Mouse (Mus musculus): ENCODE measurements around the gene Fgf11.

Gene Fgf11

GRCm38 (mm10) chr11:69760160-69760900, 41.3 kb downstream of the Fgf11 start:
- DNase-seq (ENCODE audit: low read depth, low spot score): no peak
- no peaks in the 10 kb centered on the region for H3K27me3 ChIP-seq (ENCODE audit: control insufficient read depth, insufficient read depth, low read length, poor library complexity, severe bottlenecking)
- 0 out of 2 replicates have a peak, but pooled peaks cover 4% of the 10 kb centered on the region for H3K36me3 ChIP-seq (ENCODE audit: control insufficient read depth, insufficient read depth, low read length, poor library complexity, severe bottlenecking)

DNA sequence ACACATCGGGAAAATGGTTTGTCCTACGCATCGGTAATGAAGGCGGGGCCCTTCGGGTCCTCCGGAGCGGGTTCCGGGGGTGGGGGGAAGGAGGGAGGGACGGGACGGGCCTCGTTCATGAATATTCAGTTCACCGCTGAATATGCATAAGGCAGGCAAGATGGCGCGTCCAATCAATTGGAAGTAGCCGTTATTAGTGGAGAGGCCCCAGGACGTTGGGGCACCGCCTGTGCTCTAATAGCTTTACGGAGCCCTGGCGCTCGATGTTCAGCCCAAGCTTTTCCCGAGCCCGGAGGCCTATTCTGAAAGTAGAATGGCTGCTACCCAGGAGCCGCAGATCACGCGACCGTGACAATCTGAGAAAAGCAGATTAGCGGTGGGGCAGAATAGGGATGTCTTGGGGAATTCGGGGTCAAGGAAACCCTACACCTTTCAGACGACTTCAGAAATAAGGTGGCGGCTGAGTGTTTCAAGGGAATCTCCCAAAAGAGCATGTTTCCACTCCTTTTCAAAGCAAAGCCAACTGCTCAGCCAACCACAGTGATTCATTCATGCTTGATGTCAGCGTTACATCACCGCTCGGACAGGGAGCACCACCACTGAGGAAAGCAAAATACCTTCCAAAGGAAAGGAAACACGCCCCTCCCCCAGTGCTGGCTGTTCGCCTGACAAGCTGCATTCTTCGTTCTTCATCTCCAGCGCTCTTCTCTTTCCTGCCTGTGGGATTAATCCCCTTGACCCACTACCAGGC, 42.5 kb downstream of the Fgf11 start:
- Histone ChIP-seq H3K36me3 (ENCODE audit: control insufficient read depth, insufficient read depth, low read length, poor library complexity, severe bottlenecking) (0 out of 2 replicates have a peak, but pooled peaks cover 4% of the 10 kb centered on the region), H3K27me3 (ENCODE audit: control insufficient read depth, insufficient read depth, low read length, poor library complexity, severe bottlenecking) (no peaks in the 10 kb centered on the region)
- peak; percentile 94 for DNase-seq (ENCODE audit: low read depth, low spot score)

GRCm38 (mm10) chr11:69758478-69758970, 43.1 kb downstream of the Fgf11 start, which contains the start of gene Polr2a:
Polr2a (minus strand) TSS chr11:69758637.
- peak; percentile 99 for DNase-seq (ENCODE audit: low read depth, low spot score)
- Histone ChIP-seq H3K36me3 (ENCODE audit: control insufficient read depth, insufficient read depth, low read length, poor library complexity, severe bottlenecking) (0 out of 2 replicates have a peak, but pooled peaks cover 4% of the 10 kb centered on the region), H3K27me3 (ENCODE audit: control insufficient read depth, insufficient read depth, low read length, poor library complexity, severe bottlenecking) (no peaks in the 10 kb centered on the region)

GRCm38 (mm10) chr11:69758090-69758456, 43.6 kb downstream of the Fgf11 start:
- DNase-seq (ENCODE audit: low read depth, low spot score): peak; percentile 97
- H3K36me3 ChIP-seq (ENCODE audit: control insufficient read depth, insufficient read depth, low read length, poor library complexity, severe bottlenecking): 0 out of 2 replicates have a peak, but pooled peaks cover 4% of the 10 kb centered on the region

DNA sequence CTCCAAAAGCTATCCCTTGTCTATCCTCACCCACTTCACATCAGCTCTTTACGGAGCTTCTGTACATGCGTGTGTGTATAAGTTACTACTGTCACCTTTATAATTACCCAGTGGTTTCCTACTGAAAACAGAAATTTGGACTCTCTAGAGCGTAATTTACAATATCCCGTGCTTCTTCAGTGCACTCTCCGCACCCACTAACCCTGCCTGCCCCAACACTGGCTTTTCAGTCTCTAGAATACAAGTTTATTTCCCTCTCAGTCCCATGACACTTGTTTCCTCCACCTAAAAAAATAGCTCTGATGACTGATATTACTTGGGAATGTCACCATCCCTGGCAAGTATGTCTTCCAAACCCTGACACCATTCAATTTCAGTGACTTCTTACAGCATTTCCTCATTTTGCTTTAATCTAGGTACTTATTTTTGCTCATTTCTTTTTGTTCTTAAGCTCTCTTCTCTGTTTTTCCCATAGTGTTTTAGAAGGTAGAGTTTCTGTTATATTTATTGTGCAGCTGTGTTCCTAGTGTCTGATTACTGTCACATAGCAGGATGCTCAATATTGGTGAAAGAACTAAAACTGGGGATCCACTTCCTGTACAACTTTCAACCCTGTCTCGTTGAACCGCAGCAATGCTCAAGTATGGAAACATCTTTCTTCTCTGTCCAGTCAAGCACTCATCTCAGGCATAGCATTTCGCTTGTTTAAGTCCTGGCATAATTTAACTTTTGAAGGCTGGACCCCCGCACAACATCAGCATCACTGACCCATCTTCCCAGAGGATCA, 44.2 kb downstream of the Fgf11 start:
- Histone ChIP-seq H3K36me3 (ENCODE audit: control insufficient read depth, insufficient read depth, low read length, poor library complexity, severe bottlenecking) (0 out of 2 replicates have a peak, but pooled peaks cover 4% of the 10 kb centered on the region), H3K27me3 (ENCODE audit: control insufficient read depth, insufficient read depth, low read length, poor library complexity, severe bottlenecking) (no peaks in the 10 kb centered on the region)
- no peak for DNase-seq (ENCODE audit: low read depth, low spot score)

More at GRCm38 (mm10) chr11:69758090-69758456, 43.6 kb downstream of the Fgf11 start:
- no peaks in the 10 kb centered on the region for H3K27me3 ChIP-seq (ENCODE audit: control insufficient read depth, insufficient read depth, low read length, poor library complexity, severe bottlenecking)

DNA sequence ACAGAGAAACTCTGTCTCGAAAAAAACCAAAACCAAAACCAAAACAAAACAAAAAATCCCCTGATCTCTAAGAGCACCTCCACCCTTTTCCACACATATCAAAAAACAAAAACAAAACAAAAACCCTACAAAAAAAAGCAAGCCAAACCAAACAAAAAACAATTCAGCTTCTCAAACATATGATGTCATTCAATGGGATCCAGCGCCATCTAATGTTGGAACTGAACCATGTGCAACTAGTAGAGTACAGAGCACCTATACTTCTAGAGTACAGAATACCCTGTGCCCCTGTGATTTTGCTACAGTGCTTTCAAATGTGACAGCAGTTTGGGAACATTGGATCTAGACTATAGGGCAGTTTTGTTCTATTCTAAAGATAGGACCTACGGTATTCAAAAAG, 47.0 kb downstream of the Fgf11 start:
- Histone ChIP-seq H3K36me3 (ENCODE audit: control insufficient read depth, insufficient read depth, low read length, poor library complexity, severe bottlenecking) (0 out of 2 replicates have a peak, but pooled peaks cover 4% of the 10 kb centered on the region), H3K27me3 (ENCODE audit: control insufficient read depth, insufficient read depth, low read length, poor library complexity, severe bottlenecking) (no peaks in the 10 kb centered on the region)
- DNase-seq (ENCODE audit: low read depth, low spot score): peak; percentile 79

GRCm38 (mm10) chr11:69754233-69754632, 47.4 kb downstream of the Fgf11 start:
- 0 out of 2 replicates have a peak, but pooled peaks cover 4% of the 10 kb centered on the region for H3K36me3 ChIP-seq (ENCODE audit: control insufficient read depth, insufficient read depth, low read length, poor library complexity, severe bottlenecking)
- DNase-seq (ENCODE audit: low read depth, low spot score): no peak
- H3K27me3 ChIP-seq (ENCODE audit: control insufficient read depth, insufficient read depth, low read length, poor library complexity, severe bottlenecking): no peaks in the 10 kb centered on the region

DNA sequence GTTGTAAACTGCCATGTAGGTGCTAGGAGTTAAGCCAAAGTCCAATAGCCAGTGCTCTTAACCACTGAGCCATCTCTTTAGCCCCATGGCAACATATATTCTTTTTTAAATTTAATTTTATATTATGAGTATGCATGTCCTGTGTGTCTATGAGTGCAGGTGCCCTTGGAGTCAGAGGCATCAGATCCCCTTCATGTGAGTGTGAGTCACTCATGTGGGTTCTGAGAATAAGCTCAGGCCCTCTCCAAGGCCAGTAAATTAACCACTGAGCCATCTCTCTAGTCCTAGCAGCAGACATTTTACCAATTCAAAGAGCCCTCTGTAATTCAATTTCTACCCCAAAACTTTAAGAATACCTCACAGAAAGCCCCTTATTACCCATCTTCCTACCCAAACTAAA, 49.0 kb downstream of the Fgf11 start:
- H3K36me3 ChIP-seq (ENCODE audit: control insufficient read depth, insufficient read depth, low read length, poor library complexity, severe bottlenecking): peaks cover 7% of the 10 kb centered on the region; the same call in 1 of the 2 replicates
- no peaks in the 10 kb centered on the region for H3K27me3 ChIP-seq (ENCODE audit: control insufficient read depth, insufficient read depth, low read length, poor library complexity, severe bottlenecking)
- DNase-seq (ENCODE audit: low read depth, low spot score): no peak

DNA sequence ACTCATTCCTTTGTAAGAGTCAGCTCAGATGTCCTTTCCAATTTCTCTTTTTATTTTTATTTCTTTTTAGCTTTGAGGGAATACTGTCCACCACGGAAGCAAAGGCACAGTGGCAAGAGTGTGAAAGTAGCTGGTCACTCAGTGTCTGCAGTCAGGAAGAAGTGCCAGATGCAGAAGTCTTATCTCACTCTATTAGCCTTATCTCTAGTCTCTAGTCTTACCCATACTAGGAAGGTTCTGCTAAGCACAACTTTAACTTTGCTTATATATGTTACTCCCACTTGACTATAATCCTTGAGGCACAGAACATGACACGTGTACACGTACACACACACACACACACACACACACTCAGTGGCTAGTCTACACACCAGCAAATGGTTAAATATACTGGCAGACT, 50.0 kb downstream of the Fgf11 start:
- no peak for DNase-seq (ENCODE audit: low read depth, low spot score)
- peaks cover 11% of the 10 kb centered on the region for H3K36me3 ChIP-seq (ENCODE audit: control insufficient read depth, insufficient read depth, low read length, poor library complexity, severe bottlenecking)
- H3K27me3 ChIP-seq (ENCODE audit: control insufficient read depth, insufficient read depth, low read length, poor library complexity, severe bottlenecking): no peaks in the 10 kb centered on the region

All from splenic B cell, adult 2 months (primary cell).